Mouse (Mus musculus) heart, embryonic 11.5 days (tissue): ENCODE data around the gene Dolk. TPM values are rescaled to one million over a fixed set of nuclear protein-coding genes. Genes with fewer than 3 reads are reported as not detected.
A peak's percentile ranks its signal among the peaks of the same experiment; 100 is the strongest.

ENCODE experiments used
- ATAC-seq: fragments of 200-750 bp; cut with Nextera tagmentation; replicated peaks from 2 replicates; pipeline ENCODE4 v1.8.0; 2017; ENCODE audit warnings: moderate library complexity; ENCODE audit not compliant: insufficient number of reproducible peaks, low FRiP score, low TSS enrichment
- H3K27ac ChIP-seq: fragments of 300-500 bp; sonication (generic); 2 replicates; pipeline ENCODE4 v1.5.1; 2014; ENCODE audit warnings: mild to moderate bottlenecking, low read depth, low read length
- H3K27me3 ChIP-seq: fragments of 300-500 bp; sonication (generic); 2 replicates; pipeline ENCODE4 v1.6.1; 2014; ENCODE audit warnings: mild to moderate bottlenecking, low read length, mixed read lengths; ENCODE audit not compliant: control insufficient read depth, insufficient read depth
- H3K36me3 ChIP-seq: fragments of 300-500 bp; sonication (generic); 2 replicates; pipeline ENCODE4 v1.6.1; 2014; ENCODE audit warnings: mild to moderate bottlenecking, low read length, moderate library complexity, mixed read lengths; ENCODE audit not compliant: control insufficient read depth, insufficient read depth
- H3K4me1 ChIP-seq: fragments of 300-500 bp; sonication (generic); 2 replicates; pipeline ENCODE4 v1.6.1; 2014; ENCODE audit warnings: low read length; ENCODE audit not compliant: control insufficient read depth, insufficient read depth
- H3K4me2 ChIP-seq: fragments of 300-500 bp; sonication (generic); 2 replicates; pipeline ENCODE4 v1.6.1; 2014; ENCODE audit warnings: mild to moderate bottlenecking, moderate library complexity
- H3K4me3 ChIP-seq: fragments of 300-500 bp; sonication (generic); 2 replicates; pipeline ENCODE4 v1.5.1; 2014; ENCODE audit warnings: low read depth, low read length
- H3K9ac ChIP-seq: fragments of 300-500 bp; sonication (generic); 2 replicates; pipeline ENCODE4 v1.6.1; 2014; ENCODE audit warnings: mild to moderate bottlenecking, low read depth, low read length, moderate library complexity
- H3K9me3 ChIP-seq: fragments of 300-500 bp; sonication (generic); replicated peaks from 2 replicates; pipeline ENCODE4 v1.6.1; 2016; ENCODE audit warnings: low read length; ENCODE audit not compliant: control insufficient read depth
- WGBS: fragments of 180-500 bp; shearing (Covaris S2); extraction: QIAGEN DNeasy Blood & Tissue Kit; methylation state at CpG from one replicate; pipeline ENCODE4 v1.1.7; 2014; ENCODE audit not compliant: insufficient replicate concordance; 5-methylcytosine and 5-hydroxymethylcytosine counted together
- polyA plus RNA-seq: library from polyadenylated mRNA; unstranded; fragments of >200 nt; fragmentation: Nextera tagmentation; extraction: Ambion mirVana; gene quantifications from 2 replicates; pipeline ENCODE4 v1.2.1, GENCODE M21; 2014

Dolk gene
- 26.6 and 27.7 TPM in 2 replicates for polyA plus RNA-seq

GRCm38 (mm10) chr2:30286192-30287026 lies at the start of gene Dolk, which contains the start of gene Nup188:
Gene Dolk, minus strand, starts transcription at chr2:30286334.
Gene Nup188, plus strand, starts transcription at chr2:30286397.
- Histone ChIP-seq H3K9ac (peak within 1 kb of the TSS; percentile 97), H3K27me3 (no peaks in the 10 kb centered on the region), H3K4me3 (peak within 1 kb of the TSS; percentile 97), H3K4me2 (peak within 1 kb of the TSS; percentile 75), H3K4me1 (peaks cover 13% of the 10 kb centered on the region), H3K36me3 (no peaks in the 10 kb centered on the region), H3K27ac (peak within 1 kb of the TSS; percentile 52), H3K9me3 (no peaks in the 10 kb centered on the region)
- peak; percentile 90 for ATAC-seq
- WGBS = under 1% methylated on average over 66 of the region's 68 CpGs

- Histone ChIP-seq H3K27ac (no peak overlapping the region), H3K9ac (no peak overlapping the region), H3K27me3 (no peaks in the 10 kb centered on the region), H3K36me3 (peaks cover 45% of the 10 kb centered on the region), H3K9me3 (no peaks in the 10 kb centered on the region), H3K4me3 (no peak overlapping the region), H3K4me2 (no peak overlapping the region), H3K4me1 (no peaks in the 10 kb centered on the region)
- WGBS = 94% methylated on average over 2 of the region's 2 CpGs
- ATAC-seq = no peak
Observed at GRCm38 (mm10) chr2:30335324-30335723, 49.2 kb upstream of the Dolk start.

GRCm38 (mm10) chr2:30328791-30329190 lies 42.7 kb upstream of the Dolk start:
- no peak overlapping the region for H3K4me3 ChIP-seq
- no peak for ATAC-seq
- no peaks in the 10 kb centered on the region for H3K4me1 ChIP-seq
- H3K9me3 ChIP-seq = no peaks in the 10 kb centered on the region
- no peak overlapping the region for H3K9ac ChIP-seq
- no peaks in the 10 kb centered on the region for H3K27me3 ChIP-seq
- 89% methylated on average over 3 of the region's 3 CpGs for WGBS
- no peak overlapping the region for H3K27ac ChIP-seq
- peaks cover 56% of the 10 kb centered on the region for H3K36me3 ChIP-seq
- no peak overlapping the region for H3K4me2 ChIP-seq

- Histone ChIP-seq H3K27ac (no peak overlapping the region), H3K36me3 (peaks cover 59% of the 10 kb centered on the region), H3K4me3 (no peak overlapping the region), H3K9ac (no peak overlapping the region), H3K4me2 (no peak overlapping the region), H3K27me3 (no peaks in the 10 kb centered on the region), H3K9me3 (no peaks in the 10 kb centered on the region), H3K4me1 (no peaks in the 10 kb centered on the region)
- no peak for ATAC-seq
- WGBS = 92% methylated on average over 7 of the region's 7 CpGs
Observed at GRCm38 (mm10) chr2:30327276-30327675, 41.1 kb upstream of the Dolk start.

GRCm38 (mm10) chr2:30325296-30325695 lies 39.2 kb upstream of the Dolk start:
- H3K36me3 ChIP-seq = peaks cover 59% of the 10 kb centered on the region
- 88% methylated on average over 5 of the region's 5 CpGs for WGBS
- H3K27me3 ChIP-seq = no peaks in the 10 kb centered on the region
- H3K9ac ChIP-seq = no peak overlapping the region
- H3K4me1 ChIP-seq = no peaks in the 10 kb centered on the region
- no peak for ATAC-seq
- H3K4me3 ChIP-seq = no peak overlapping the region
- H3K27ac ChIP-seq = no peak overlapping the region
- no peak overlapping the region for H3K4me2 ChIP-seq
- no peaks in the 10 kb centered on the region for H3K9me3 ChIP-seq

- H3K27ac ChIP-seq = no peak overlapping the region
- no peaks in the 10 kb centered on the region for H3K9me3 ChIP-seq
- H3K9ac ChIP-seq = no peak overlapping the region
- no peaks in the 10 kb centered on the region for H3K27me3 ChIP-seq
- no peak for ATAC-seq
- H3K4me3 ChIP-seq = no peak overlapping the region
- peaks cover 51% of the 10 kb centered on the region for H3K36me3 ChIP-seq
- no peaks in the 10 kb centered on the region for H3K4me1 ChIP-seq
- 91% methylated on average over 7 of the region's 7 CpGs for WGBS
- H3K4me2 ChIP-seq = no peak overlapping the region
Observed at GRCm38 (mm10) chr2:30323111-30323510, 37.0 kb upstream of the Dolk start.

- no peak for ATAC-seq
- Histone ChIP-seq H3K4me1 (no peaks in the 10 kb centered on the region), H3K36me3 (peaks cover 60% of the 10 kb centered on the region), H3K4me2 (no peak overlapping the region), H3K4me3 (no peak overlapping the region), H3K9me3 (no peaks in the 10 kb centered on the region), H3K9ac (no peak overlapping the region), H3K27ac (no peak overlapping the region), H3K27me3 (no peaks in the 10 kb centered on the region)
- WGBS = 84% methylated on average over 4 of the region's 4 CpGs
Observed at GRCm38 (mm10) chr2:30319260-30319659, 33.1 kb upstream of the Dolk start.

- no peak overlapping the region for H3K9ac ChIP-seq
- peaks cover 54% of the 10 kb centered on the region for H3K36me3 ChIP-seq
- WGBS = 92% methylated on average over 5 of the region's 5 CpGs
- no peak for ATAC-seq
- no peaks in the 10 kb centered on the region for H3K27me3 ChIP-seq
- no peak overlapping the region for H3K4me2 ChIP-seq
- no peak overlapping the region for H3K27ac ChIP-seq
- no peaks in the 10 kb centered on the region for H3K9me3 ChIP-seq
- no peak overlapping the region for H3K4me3 ChIP-seq
- H3K4me1 ChIP-seq = no peaks in the 10 kb centered on the region
Observed at GRCm38 (mm10) chr2:30316955-30317354, 30.8 kb upstream of the Dolk start.

- no peak overlapping the region for H3K4me3 ChIP-seq
- H3K9me3 ChIP-seq = no peaks in the 10 kb centered on the region
- H3K4me1 ChIP-seq = no peaks in the 10 kb centered on the region
- no peak overlapping the region for H3K4me2 ChIP-seq
- H3K9ac ChIP-seq = no peak overlapping the region
- peaks cover 51% of the 10 kb centered on the region for H3K36me3 ChIP-seq
- 94% methylated on average over 4 of the region's 4 CpGs for WGBS
- H3K27ac ChIP-seq = no peak overlapping the region
- ATAC-seq = no peak
- no peaks in the 10 kb centered on the region for H3K27me3 ChIP-seq
Observed at GRCm38 (mm10) chr2:30316136-30316535, 30.0 kb upstream of the Dolk start.
